Mouse (Mus musculus) neural tube, embryonic 14.5 days (tissue): ENCODE results near the gene Mycbpap. TPM values are rescaled to one million over a fixed set of nuclear protein-coding genes. Genes with fewer than 3 reads are reported as not detected.

Source experiments
- ATAC-seq: fragments of 200-750 bp; cut with Nextera tagmentation; 2 replicates; pipeline ENCODE4 v1.8.0; 2017; ENCODE audit warnings: low read depth, mild to moderate bottlenecking, moderate TSS enrichment, moderate library complexity
- H3K27ac ChIP-seq: fragments of 300-500 bp; sonication (generic); 2 replicates; pipeline ENCODE4 v1.5.1; 2014; ENCODE audit warnings: low read depth, mild to moderate bottlenecking, control low read depth, low read length, moderate library complexity, mixed read lengths
- H3K27me3 ChIP-seq: fragments of 300-500 bp; sonication (generic); 2 replicates; pipeline ENCODE4 v1.6.1; 2014; ENCODE audit warnings: low read length; ENCODE audit not compliant: control insufficient read depth, insufficient read depth
- H3K36me3 ChIP-seq: fragments of 300-500 bp; sonication (generic); 2 replicates; pipeline ENCODE4 v1.6.1; 2014; ENCODE audit warnings: low read length, mixed read lengths; ENCODE audit not compliant: control insufficient read depth, insufficient read depth
- H3K4me1 ChIP-seq: fragments of 300-500 bp; sonication (generic); 2 replicates; pipeline ENCODE4 v1.6.1; 2014; ENCODE audit warnings: low read length; ENCODE audit not compliant: control insufficient read depth, insufficient read depth
- H3K4me2 ChIP-seq: fragments of 300-500 bp; sonication (generic); 2 replicates; pipeline ENCODE4 v1.6.1; 2014; ENCODE audit warnings: mild to moderate bottlenecking, low read depth, low read length, control low read depth
- H3K4me3 ChIP-seq: fragments of 300-500 bp; sonication (generic); 2 replicates; pipeline ENCODE4 v1.5.1; 2014; ENCODE audit warnings: low read depth, low read length, control low read depth, mixed read lengths
- H3K9ac ChIP-seq: fragments of 300-500 bp; sonication (generic); replicated peaks from 2 replicates; pipeline ENCODE4 v1.6.1; 2014; ENCODE audit warnings: low read depth, mild to moderate bottlenecking, control low read depth, low read length, mixed read lengths
- H3K9me3 ChIP-seq: fragments of 300-500 bp; sonication (generic); 2 replicates; pipeline ENCODE4 v1.6.1; 2016; ENCODE audit warnings: low read length; ENCODE audit not compliant: control insufficient read depth
- WGBS: fragments of 180-500 bp; shearing (Covaris S2); extraction: QIAGEN DNeasy Blood & Tissue Kit; methylation state at CpG from one replicate; pipeline ENCODE4 v1.1.7; 2014; 5-methylcytosine and 5-hydroxymethylcytosine counted together
- polyA plus RNA-seq: library from polyadenylated mRNA; unstranded; fragments of >200 nt; fragmentation: Nextera tagmentation; extraction: Ambion mirVana; gene quantifications from 2 replicates; pipeline ENCODE4 v1.2.1, GENCODE M21; 2014

Mycbpap gene
- polyA plus RNA-seq, 1 experiment from 2014 or later = 2.0 TPM

DNA sequence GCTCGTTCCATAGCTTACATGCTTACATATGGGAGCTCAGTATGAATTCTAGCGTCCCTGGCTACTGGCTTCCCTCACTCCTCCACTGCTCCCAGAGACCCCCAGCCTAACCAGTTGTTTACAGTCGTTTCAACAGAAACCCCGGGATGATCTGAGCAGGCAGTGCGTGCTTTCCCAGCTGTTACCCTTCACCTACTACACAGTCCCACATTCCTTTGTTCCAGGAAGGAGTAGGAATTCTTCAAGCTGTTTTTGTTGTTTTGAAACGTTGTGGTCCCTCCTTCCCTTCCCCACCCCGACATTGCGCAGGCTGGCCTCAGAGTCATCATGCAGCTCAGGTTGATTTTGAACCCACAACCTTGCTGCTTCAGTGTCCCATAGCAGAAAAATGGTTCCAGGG lies 21.2 kb downstream of the Mycbpap start:
- H3K4me1 ChIP-seq = peaks cover 17% of the 10 kb centered on the region
- H3K27me3 ChIP-seq = no peaks in the 10 kb centered on the region
- no peak overlapping the region for H3K4me2 ChIP-seq
- H3K9me3 ChIP-seq = no peaks in the 10 kb centered on the region
- H3K4me3 ChIP-seq = no peak overlapping the region
- ATAC-seq = no peak
- 27% methylated on average over 8 of the region's 8 CpGs for WGBS
- no peak overlapping the region for H3K9ac ChIP-seq
- H3K27ac ChIP-seq = no peak overlapping the region
- H3K36me3 ChIP-seq = no peaks in the 10 kb centered on the region

DNA sequence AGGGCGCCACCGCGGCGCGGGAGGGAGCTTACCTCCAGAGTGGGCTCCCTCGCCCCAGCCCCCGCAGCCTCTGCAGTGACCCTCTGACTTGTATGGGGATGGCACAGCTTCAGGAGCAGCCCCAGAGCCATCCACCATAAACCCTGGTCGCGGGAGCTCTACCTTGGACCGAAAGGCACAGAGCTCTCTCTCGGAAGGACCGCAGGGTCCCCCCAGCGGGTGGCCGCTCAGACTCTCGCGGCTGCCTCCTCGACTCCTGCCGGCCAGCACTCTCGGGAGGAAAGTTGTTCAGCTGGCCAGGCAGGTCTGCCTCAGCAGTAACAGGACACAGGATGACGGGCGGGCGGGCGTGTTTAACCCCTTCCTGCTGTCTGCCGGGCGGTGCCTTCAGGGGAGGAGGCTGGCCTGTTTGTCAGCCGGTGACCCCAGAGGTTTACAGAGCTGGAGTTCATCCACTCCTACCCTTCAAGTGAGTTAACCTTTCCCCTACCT lies 21.8 kb downstream of the Mycbpap start, which contains the start of gene Epn3:
Epn3 (minus strand) TSS at position 314 of the 492 bp plus-strand sequence.
- peak; percentile 34; the same call in 1 of the 2 replicates for ATAC-seq
- 1% methylated on average over 26 of the region's 26 CpGs for WGBS
- H3K36me3 ChIP-seq = no peaks in the 10 kb centered on the region
- H3K9me3 ChIP-seq = no peaks in the 10 kb centered on the region
- H3K27me3 ChIP-seq = no peaks in the 10 kb centered on the region
- no peak within 1 kb of the TSS for H3K27ac ChIP-seq
- H3K4me2 ChIP-seq = peak within 1 kb of the TSS; percentile 47
- H3K4me3 ChIP-seq = peak within 1 kb of the TSS; percentile 17
- peaks cover 17% of the 10 kb centered on the region for H3K4me1 ChIP-seq
- peak within 1 kb of the TSS; percentile 25 for H3K9ac ChIP-seq

DNA sequence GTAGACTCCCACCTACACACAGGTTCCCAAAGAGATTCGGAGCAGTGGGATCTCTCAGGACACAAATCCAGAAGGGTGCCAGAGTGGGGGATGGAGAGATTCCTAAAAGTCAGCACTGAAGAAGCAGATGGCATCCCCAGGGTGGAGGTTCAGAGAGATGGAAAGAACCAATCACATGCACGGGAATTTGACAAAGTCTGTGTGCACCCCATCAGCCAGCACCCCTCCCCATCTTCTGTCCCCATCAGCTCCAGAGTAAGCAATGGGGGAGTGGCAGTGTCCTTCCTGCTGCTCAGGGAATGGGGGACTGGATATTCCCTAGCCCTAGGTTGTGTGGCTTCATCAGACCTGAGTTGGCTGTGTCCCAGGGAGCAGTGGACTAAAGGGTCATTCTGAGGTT lies 22.5 kb downstream of the Mycbpap start:
- no peaks in the 10 kb centered on the region for H3K36me3 ChIP-seq
- peaks cover 17% of the 10 kb centered on the region for H3K4me1 ChIP-seq
- no peak overlapping the region for H3K9ac ChIP-seq
- no peaks in the 10 kb centered on the region for H3K27me3 ChIP-seq
- H3K27ac ChIP-seq = no peak overlapping the region
- H3K4me3 ChIP-seq = no peak overlapping the region
- H3K4me2 ChIP-seq = peak overlapping the region; percentile 47; the same call in 1 of the 2 replicates
- H3K9me3 ChIP-seq = no peaks in the 10 kb centered on the region
- ATAC-seq = no peak; the same call in 1 of the 2 replicates
- WGBS = 5% methylated on average over 2 of the region's 2 CpGs

DNA sequence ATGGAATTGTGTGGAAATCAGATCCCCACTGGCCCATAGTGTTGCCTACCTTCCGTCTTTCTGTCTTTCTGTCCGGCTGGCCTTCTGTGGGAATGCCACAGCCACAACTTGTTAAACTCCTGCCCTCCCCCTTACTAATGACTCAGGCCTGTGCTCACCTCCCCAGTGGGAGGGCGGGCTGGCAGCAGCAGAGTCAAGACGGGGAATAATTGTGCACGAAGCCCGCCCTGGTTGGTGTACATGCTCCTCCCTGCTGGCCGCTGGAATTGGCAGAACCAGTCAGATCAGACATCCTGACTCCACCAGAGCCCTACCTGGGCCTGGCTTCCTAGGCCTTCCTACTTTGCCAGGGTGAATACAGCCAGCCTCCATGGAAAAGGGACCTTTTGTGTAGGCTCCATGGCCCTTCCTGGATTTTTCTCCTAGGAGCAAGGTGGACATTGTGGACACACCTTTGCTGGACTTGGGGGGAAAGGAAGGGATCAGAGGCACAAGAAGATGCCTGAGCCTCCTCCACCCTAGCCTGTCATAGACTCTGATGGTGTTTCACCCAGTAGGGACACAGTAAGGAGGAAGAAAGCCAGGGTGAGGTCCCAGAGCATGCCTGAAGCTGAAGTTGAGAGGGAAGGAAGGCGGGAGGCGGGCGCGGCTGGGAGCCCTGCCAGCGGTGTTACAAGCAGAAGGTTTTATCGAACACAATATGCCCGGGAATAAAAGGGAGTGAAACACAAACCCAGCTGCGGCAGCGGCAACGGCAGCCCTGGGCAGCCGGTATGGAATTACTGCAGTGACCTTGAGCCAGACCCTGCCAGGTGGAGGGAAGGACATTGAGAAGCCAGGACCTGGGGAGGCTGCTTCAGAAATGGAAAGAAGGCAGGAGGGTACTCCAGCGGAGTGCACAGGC lies 23.2 kb downstream of the Mycbpap start:
- no peak overlapping the region for H3K4me3 ChIP-seq
- no peak overlapping the region for H3K9ac ChIP-seq
- no peak overlapping the region for H3K27ac ChIP-seq
- no peaks in the 10 kb centered on the region for H3K27me3 ChIP-seq
- WGBS = 20% methylated on average over 19 of the region's 19 CpGs
- ATAC-seq = no peak
- H3K4me2 ChIP-seq = peak overlapping the region; percentile 12; the same call in 1 of the 2 replicates
- no peaks in the 10 kb centered on the region for H3K36me3 ChIP-seq
- H3K4me1 ChIP-seq = peaks cover 17% of the 10 kb centered on the region
- no peaks in the 10 kb centered on the region for H3K9me3 ChIP-seq

- 84% methylated on average over 3 of the region's 3 CpGs for WGBS
- ATAC-seq = no peak
- Histone ChIP-seq H3K27ac (no peak overlapping the region), H3K27me3 (0 out of 2 replicates have a peak, but pooled peaks cover 2% of the 10 kb centered on the region), H3K9me3 (no peaks in the 10 kb centered on the region), H3K4me1 (peaks cover 17% of the 10 kb centered on the region), H3K9ac (no peak overlapping the region), H3K4me3 (no peak overlapping the region), H3K36me3 (no peaks in the 10 kb centered on the region), H3K4me2 (no peak overlapping the region)
These were observed 26.1 kb downstream of the Mycbpap start for GRCm38 (mm10) chr11:94495415-94495814.

DNA sequence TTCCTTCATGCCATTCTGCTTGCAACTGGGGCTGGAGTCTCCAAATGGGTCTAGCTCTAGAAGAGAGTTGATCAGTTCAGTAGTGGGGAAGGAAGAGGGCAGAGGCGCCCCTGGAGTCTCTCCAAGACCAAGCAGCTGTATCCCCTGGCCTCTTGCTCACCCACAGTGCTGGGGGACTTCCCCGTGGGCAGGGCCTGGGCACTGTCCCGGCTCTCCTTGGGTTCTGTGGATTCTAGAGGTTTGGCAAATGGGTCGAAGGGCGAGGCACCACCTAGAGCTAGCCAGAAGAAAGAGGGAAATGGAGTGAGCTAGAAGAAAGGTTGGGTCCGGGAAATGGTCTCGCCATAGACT lies 29.8 kb downstream of the Mycbpap start:
- H3K9ac ChIP-seq = no peak overlapping the region
- no peaks in the 10 kb centered on the region for H3K4me1 ChIP-seq
- no peaks in the 10 kb centered on the region for H3K9me3 ChIP-seq
- H3K27ac ChIP-seq = no peak overlapping the region
- H3K27me3 ChIP-seq = 0 out of 2 replicates have a peak, but pooled peaks cover 2% of the 10 kb centered on the region
- WGBS = 61% methylated on average over 5 of the region's 7 CpGs
- H3K36me3 ChIP-seq = no peaks in the 10 kb centered on the region
- peak overlapping the region; percentile 78; the same call in 1 of the 2 replicates for H3K4me2 ChIP-seq
- no peak overlapping the region for H3K4me3 ChIP-seq
- no peak for ATAC-seq

GRCm38 (mm10) chr11:94491035-94491748 lies 30.4 kb downstream of the Mycbpap start:
- Histone ChIP-seq H3K27ac (0 out of 2 replicates have a peak overlapping the region, but pooled peaks have one; percentile 11), H3K36me3 (no peaks in the 10 kb centered on the region), H3K9ac (peak overlapping the region; percentile 65), H3K4me2 (peak overlapping the region; percentile 78), H3K27me3 (0 out of 2 replicates have a peak, but pooled peaks cover 2% of the 10 kb centered on the region), H3K4me1 (no peaks in the 10 kb centered on the region), H3K9me3 (no peaks in the 10 kb centered on the region), H3K4me3 (peak overlapping the region; percentile 44)
- peak; percentile 76 for ATAC-seq
- WGBS = 5% methylated on average over 55 of the region's 55 CpGs

- WGBS = 29% methylated on average over 4 of the region's 4 CpGs
- Histone ChIP-seq H3K9ac (no peak overlapping the region), H3K27me3 (0 out of 2 replicates have a peak, but pooled peaks cover 2% of the 10 kb centered on the region), H3K27ac (no peak overlapping the region), H3K36me3 (no peaks in the 10 kb centered on the region), H3K4me3 (no peak overlapping the region), H3K9me3 (no peaks in the 10 kb centered on the region), H3K4me1 (no peaks in the 10 kb centered on the region), H3K4me2 (no peak overlapping the region)
- ATAC-seq = no peak
These were observed 31.8 kb downstream of the Mycbpap start for GRCm38 (mm10) chr11:94489745-94490144.
